8 mouse cellular contexts compared by ENCODE assay signal in genomic region chr5:148398766-148399659, GRCm38 (mm10). TPM values are rescaled to one million over a fixed set of nuclear protein-coding genes. Genes with fewer than 3 reads are reported as not detected.
DNase-seq lines count a peak whose midpoint lies in the region; ATAC-seq and TF ChIP-seq lines count a peak whose summit lies in the region.

No protein-coding gene starts in this region.

- peaks cover 14% of the 10 kb centered on the region; the same call in 1 of the 2 replicates for H3K36me3 ChIP-seq in heart, embryonic 10.5 days
- H3K36me3 ChIP-seq in kidney, embryonic 16.5 days (ENCODE audit: insufficient read depth, low read length) = 0 out of 2 replicates have a peak, but pooled peaks cover 4% of the 10 kb centered on the region
- no peaks in the 10 kb centered on the region; the same call in none of the 2 replicates for H3K36me3 ChIP-seq in liver, postnatal 0 days (replicated peaks; ENCODE audit: insufficient read depth, low read length)
- H3K36me3 ChIP-seq in neural tube, embryonic 12.5 days = peaks cover 4% of the 10 kb centered on the region; the same call in 1 of the 2 replicates

- no peaks in the 10 kb centered on the region for H3K9me3 ChIP-seq in heart, embryonic 10.5 days
- no peaks in the 10 kb centered on the region for H3K9me3 ChIP-seq in kidney, embryonic 16.5 days (ENCODE audit: low read length)
- H3K9me3 ChIP-seq in liver, postnatal 0 days (ENCODE audit: low read length) = no peaks in the 10 kb centered on the region
- H3K9me3 ChIP-seq in neural tube, embryonic 12.5 days = no peaks in the 10 kb centered on the region

- peak overlapping the region; percentile 82 for H3K9ac ChIP-seq in kidney, embryonic 16.5 days (replicated peaks; ENCODE audit: low read length)
- H3K9ac ChIP-seq in liver, postnatal 0 days (replicated peaks) = peak overlapping the region; percentile 80
- peak overlapping the region; percentile 78 for H3K9ac ChIP-seq in neural tube, embryonic 12.5 days

- peak overlapping the region; percentile 90 for H3K27ac ChIP-seq in heart, embryonic 10.5 days
- H3K27ac ChIP-seq in kidney, embryonic 16.5 days (ENCODE audit: low read length) = peak overlapping the region; percentile 46
- H3K27ac ChIP-seq in liver, postnatal 0 days (ENCODE audit: low read depth) = peak overlapping the region; percentile 78
- no peak overlapping the region for H3K27ac ChIP-seq in neural tube, embryonic 12.5 days

- peak; percentile 72 for ATAC-seq in kidney, embryonic 16.5 days (ENCODE audit: low FRiP score, low TSS enrichment)
- peak; percentile 80 for ATAC-seq in liver, postnatal 0 days
- ATAC-seq in neural tube, embryonic 12.5 days (ENCODE audit: low FRiP score, low read depth) = peak; percentile 88

- 2% methylated on average over 58 of the region's 58 CpGs for WGBS in heart, embryonic 10.5 days
- WGBS in kidney, embryonic 16.5 days = 1% methylated on average over 58 of the region's 58 CpGs
- WGBS in liver, postnatal 0 days (ENCODE audit: insufficient replicate concordance) = under 1% methylated on average over 56 of the region's 58 CpGs
- WGBS in neural tube, embryonic 12.5 days = 4% methylated on average over 53 of the region's 58 CpGs

- 0 out of 2 replicates have a peak, but pooled peaks have one; percentile 14 for TF ChIP-seq EP300 in liver, postnatal 0 days (IDR thresholded peaks at IDR 0.05; ENCODE audit: low read depth)

- TF ChIP-seq CTCF in liver, postnatal 0 days (IDR thresholded peaks at IDR 0.05; ENCODE audit: low read depth) = no peak

- DNase-seq in 3134 (ENCODE audit: extremely low read depth, insufficient read length, low spot score) = peak; percentile 87
- peak; percentile 60 for DNase-seq in NIH3T3 (ENCODE audit: low read depth)
- peak; percentile 68 for DNase-seq in embryo, embryonic 11 days
- DNase-seq in heart, embryonic 10.5 days (ENCODE audit: low spot score) = peak; percentile 85
- peak; percentile 75 for DNase-seq in liver, postnatal 0 days
- DNase-seq in thymus, postnatal 25 days = peak; percentile 56

- H3K27me3 ChIP-seq in heart, embryonic 10.5 days (ENCODE audit: insufficient read depth, poor library complexity, severe bottlenecking) = peaks cover 10% of the 10 kb centered on the region; the same call in 1 of the 2 replicates
- H3K27me3 ChIP-seq in kidney, embryonic 16.5 days (ENCODE audit: insufficient read depth, low read length) = no peaks in the 10 kb centered on the region
- H3K27me3 ChIP-seq in liver, postnatal 0 days (ENCODE audit: insufficient read depth, low read length) = peaks cover 3% of the 10 kb centered on the region; the same call in 1 of the 2 replicates
- no peaks in the 10 kb centered on the region for H3K27me3 ChIP-seq in neural tube, embryonic 12.5 days (replicated peaks)

- peak overlapping the region; percentile 77 for H3K4me3 ChIP-seq in heart, embryonic 10.5 days
- peak overlapping the region; percentile 87 for H3K4me3 ChIP-seq in kidney, embryonic 16.5 days (ENCODE audit: low read length)
- peak overlapping the region; percentile 79 for H3K4me3 ChIP-seq in liver, postnatal 0 days (ENCODE audit: low read depth, low read length)
- peak overlapping the region; percentile 75 for H3K4me3 ChIP-seq in neural tube, embryonic 12.5 days

- peak overlapping the region; percentile 99 for H3K4me2 ChIP-seq in kidney, embryonic 16.5 days (replicated peaks; ENCODE audit: low read depth, low read length)
- peak overlapping the region; percentile 98 for H3K4me2 ChIP-seq in liver, postnatal 0 days (ENCODE audit: low read depth, low read length)
- H3K4me2 ChIP-seq in neural tube, embryonic 12.5 days (replicated peaks) = peak overlapping the region; percentile 99

- peaks cover 12% of the 10 kb centered on the region for H3K4me1 ChIP-seq in heart, embryonic 10.5 days
- H3K4me1 ChIP-seq in kidney, embryonic 16.5 days (ENCODE audit: insufficient read depth, low read length) = peaks cover 16% of the 10 kb centered on the region
- peaks cover 9% of the 10 kb centered on the region for H3K4me1 ChIP-seq in liver, postnatal 0 days (ENCODE audit: insufficient read depth)
- H3K4me1 ChIP-seq in neural tube, embryonic 12.5 days = peaks cover 7% of the 10 kb centered on the region

RNA-seq across cellular contexts. Expression of gene Slc7a1, which starts 0.7 kb away (rescaled TPM):
- polyA plus RNA-seq in heart, embryonic 10.5 days (2016; fragmentation: Nextera tagmentation; extraction: Ambion mirVana) = 23.3 and 24.9 TPM in 2 replicates
- polyA plus RNA-seq in kidney, embryonic 16.5 days (2015; fragmentation: Nextera tagmentation; extraction: Ambion mirVana) = 16.7 and 19.0 TPM in 2 replicates
- 6.4 and 6.5 TPM in 2 replicates for polyA plus RNA-seq in liver, postnatal 0 days (2015; fragmentation: Nextera tagmentation; extraction: Ambion mirVana)
- 20.6 and 21.8 TPM in 2 replicates for polyA plus RNA-seq in neural tube, embryonic 12.5 days (2016; fragmentation: Nextera tagmentation; extraction: Ambion mirVana)
